Mouse (Mus musculus): ENCODE results near the gene Tmprss11e.

DNA sequence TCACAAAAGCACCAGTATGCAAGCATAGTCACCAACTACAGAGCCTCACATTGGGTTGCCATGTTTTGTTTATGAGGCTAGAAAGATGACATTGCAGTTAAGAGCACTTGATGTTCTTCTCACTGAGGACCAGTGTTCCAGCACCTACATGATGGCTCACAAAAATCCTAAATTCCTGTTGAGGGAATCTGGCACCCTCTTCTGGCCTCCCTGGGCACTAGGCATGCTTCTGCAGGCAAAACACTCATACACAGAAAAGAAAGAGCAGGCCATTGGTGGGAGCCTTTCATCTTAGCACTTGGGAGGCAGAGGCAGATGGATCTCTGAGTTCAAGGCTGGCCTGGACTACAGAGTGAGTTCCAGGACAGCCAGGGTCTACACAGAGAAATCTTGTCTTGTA, 25.4 kb upstream of the Tmprss11e start:
- TF ChIP-seq TAL1 (IDR thresholded peaks at IDR 0.05; ENCODE audit: low read length), result no peak
- TF ChIP-seq GATA1 (IDR thresholded peaks at IDR 0.05; ENCODE audit: low read length), result no peak

Measured in erythroblast, embryonic 14.5 days (primary cell).